Mouse (Mus musculus) heart, postnatal 14 days (tissue): ENCODE results near the gene Atp13a4. TPM values are rescaled to one million over a fixed set of nuclear protein-coding genes. Genes with fewer than 3 reads are reported as not detected.

Experiments
- DNase-seq, 2 experiments: peaks; one replicate each; pipeline ENCODE4 v3.0.0; 2021 to 2022
- intact Hi-C: fragments of 180-260 bp; cut with DNase I; formaldehyde crosslinking; loops from one replicate; pipeline ENCODE4 v1.15.1; 2025
- long read RNA-seq, 2 experiments: library from polyadenylated mRNA; stranded (forward); transcript quantifications; one replicate each; pipeline ENCODE4 v2.0.0; 2021
- total RNA-seq, 2 experiments: library from RNA; stranded (reverse); gene quantifications; 2 replicates each; pipeline ENCODE4 v1.2.3; 2021

Gene Atp13a4
- total RNA-seq = not detected
- long read RNA-seq, experiment 1 = 0 reads
- long read RNA-seq, experiment 2 = 0 reads

GRCm38 (mm10) chr16:29544829-29545228 is at the start of gene Atp13a4:
TSS of gene Atp13a4 (minus strand) at chr16:29544864.
- intact Hi-C loops = no loop called here
- no peak for DNase-seq

GRCm38 (mm10) chr16:29592171-29592570 is 47.5 kb upstream of the Atp13a4 start:
- intact Hi-C loops = no loop called here
- DNase-seq = peak in 1 of 2 experiments; percentile 4

- DNase-seq = no peak
- intact Hi-C loops = loop anchor here (5.0 kb wide), 1 partner anchor 742 kb away; no protein-coding TSS in a partner anchor
Measured at GRCm38 (mm10) chr16:29579787-29580176, 35.1 kb upstream of the Atp13a4 start.

GRCm38 (mm10) chr16:29579167-29579786 is 34.6 kb upstream of the Atp13a4 start, which contains the start of gene Opa1:
TSS of gene Opa1 (plus strand) at chr16:29579334.
- DNase-seq = peak; percentile 98
- intact Hi-C loops = loop anchor here (5.0 kb wide), 1 partner anchor 742 kb away; no protein-coding TSS in a partner anchor

GRCm38 (mm10) chr16:29575620-29576019 is 31.0 kb upstream of the Atp13a4 start:
- DNase-seq = peak in 1 of 2 experiments; percentile 5
- intact Hi-C loops = loop anchor here (5.0 kb wide), 1 partner anchor 738 kb away; no protein-coding TSS in a partner anchor

GRCm38 (mm10) chr16:29574013-29574412 is 29.3 kb upstream of the Atp13a4 start:
- DNase-seq = no peak
- intact Hi-C loops = no loop called here

GRCm38 (mm10) chr16:29560869-29561268 is 16.2 kb upstream of the Atp13a4 start:
- DNase-seq = peak; percentile 16 to 61
- intact Hi-C loops = loop anchor here (1.0 to 10.0 kb wide), 4 partner anchors 106 to 969 kb away; partner anchors contain the start of gene Mb21d2

GRCm38 (mm10) chr16:29560454-29560853 is 15.8 kb upstream of the Atp13a4 start:
- peak in 1 of 2 experiments; percentile 5 for DNase-seq
- intact Hi-C loops = loop anchor here (1.0 to 10.0 kb wide), 4 partner anchors 106 to 968 kb away; partner anchors contain the start of gene Mb21d2

- intact Hi-C loops = loop anchor here (1.0 to 10.0 kb wide), 5 partner anchors 105 to 967 kb away; partner anchors contain the start of gene Mb21d2
Measured at GRCm38 (mm10) chr16:29559667-29560066, 15.0 kb upstream of the Atp13a4 start.

GRCm38 (mm10) chr16:29541261-29541683 is 3.4 kb downstream of the Atp13a4 start:
- intact Hi-C loops = no loop called here
- DNase-seq = no peak

More at GRCm38 (mm10) chr16:29559667-29560066, 15.0 kb upstream of the Atp13a4 start:
- no peak for DNase-seq

GRCm38 (mm10) chr16:29539906-29540305 is 4.8 kb downstream of the Atp13a4 start:
- DNase-seq = no peak
- intact Hi-C loops = no loop called here

GRCm38 (mm10) chr16:29536411-29537204 is 8.1 kb downstream of the Atp13a4 start:
- no peak for DNase-seq
- intact Hi-C loops = no loop called here

GRCm38 (mm10) chr16:29535866-29536265 is 8.8 kb downstream of the Atp13a4 start:
- DNase-seq = no peak
- intact Hi-C loops = no loop called here

- intact Hi-C loops = no loop called here
Measured at GRCm38 (mm10) chr16:29533641-29534040, 11.0 kb downstream of the Atp13a4 start.

GRCm38 (mm10) chr16:29527085-29527484 is 17.6 kb downstream of the Atp13a4 start:
- intact Hi-C loops = no loop called here
- no peak for DNase-seq

More at GRCm38 (mm10) chr16:29533641-29534040, 11.0 kb downstream of the Atp13a4 start:
- DNase-seq = no peak

GRCm38 (mm10) chr16:29526585-29526984 is 18.1 kb downstream of the Atp13a4 start:
- no peak for DNase-seq

GRCm38 (mm10) chr16:29512495-29512894 is 32.2 kb downstream of the Atp13a4 start:
- intact Hi-C loops = no loop called here
- DNase-seq = no peak

More at GRCm38 (mm10) chr16:29526585-29526984, 18.1 kb downstream of the Atp13a4 start:
- intact Hi-C loops = no loop called here

- intact Hi-C loops = no loop called here
- DNase-seq = no peak
Measured at GRCm38 (mm10) chr16:29510743-29511142, 33.9 kb downstream of the Atp13a4 start.

- no peak for DNase-seq
- intact Hi-C loops = no loop called here
Measured at GRCm38 (mm10) chr16:29509881-29510280, 34.8 kb downstream of the Atp13a4 start.

GRCm38 (mm10) chr16:29504671-29505070 is 40.0 kb downstream of the Atp13a4 start:
- DNase-seq = no peak
- intact Hi-C loops = no loop called here

- DNase-seq = no peak
- intact Hi-C loops = no loop called here
Measured at GRCm38 (mm10) chr16:29504198-29504597, 40.5 kb downstream of the Atp13a4 start.
